Mouse (Mus musculus): Measurements from ENCODE around the gene Pimreg. TPM values are rescaled to one million over a fixed set of nuclear protein-coding genes. Genes with fewer than 3 reads are reported as not detected.

Gene Pimreg
- 0.82 TPM for polyA plus RNA-seq (2014; fragmentation: Illumina TruSeq; extraction: RNeasy Lipid Tissue Mini Kit (QIAGEN cat#74804); ENCODE audit: insufficient read depth, low read depth, low replicate concordance)

GRCm38 (mm10) chr11:72041768-72042607 lies at the start of gene Pimreg:
Pimreg (plus strand) TSS chr11:72042032.

GRCm38 (mm10) chr11:72037409-72037808 lies 4.4 kb upstream of the Pimreg start, which contains the start of gene Aipl1:
Aipl1 (minus strand) TSS chr11:72037509.

Other genes with a start within 250 kb of the Pimreg start
- not detected for gene Aipl1, start 4.5 kb upstream of the Pimreg start, polyA plus RNA-seq (2014; fragmentation: Illumina TruSeq; extraction: RNeasy Lipid Tissue Mini Kit (QIAGEN cat#74804); ENCODE audit: insufficient read depth, low read depth, low replicate concordance)
- gene Pitpnm3, start 93.7 kb downstream of the Pimreg start, polyA plus RNA-seq (2014; fragmentation: Illumina TruSeq; extraction: RNeasy Lipid Tissue Mini Kit (QIAGEN cat#74804); ENCODE audit: insufficient read depth, low read depth, low replicate concordance), result 6.1 TPM
- gene Gm43951, start 164.8 kb downstream of the Pimreg start, polyA plus RNA-seq (2014; fragmentation: Illumina TruSeq; extraction: RNeasy Lipid Tissue Mini Kit (QIAGEN cat#74804); ENCODE audit: insufficient read depth, low read depth, low replicate concordance), result 0.12 TPM
- 2.3 TPM for gene 4933427D14Rik, start 165.4 kb downstream of the Pimreg start, polyA plus RNA-seq (2014; fragmentation: Illumina TruSeq; extraction: RNeasy Lipid Tissue Mini Kit (QIAGEN cat#74804); ENCODE audit: insufficient read depth, low read depth, low replicate concordance)
- 123 TPM for gene Txndc17, start 165.5 kb downstream of the Pimreg start, polyA plus RNA-seq (2014; fragmentation: Illumina TruSeq; extraction: RNeasy Lipid Tissue Mini Kit (QIAGEN cat#74804); ENCODE audit: insufficient read depth, low read depth, low replicate concordance)
- 27.2 TPM for gene Med31, start 173.6 kb downstream of the Pimreg start, polyA plus RNA-seq (2014; fragmentation: Illumina TruSeq; extraction: RNeasy Lipid Tissue Mini Kit (QIAGEN cat#74804); ENCODE audit: insufficient read depth, low read depth, low replicate concordance)
- gene Slc13a5, start 225.2 kb downstream of the Pimreg start, polyA plus RNA-seq (2014; fragmentation: Illumina TruSeq; extraction: RNeasy Lipid Tissue Mini Kit (QIAGEN cat#74804); ENCODE audit: insufficient read depth, low read depth, low replicate concordance), result not detected

All from lung, adult 10 weeks (tissue).